Mouse (Mus musculus): Measurements from ENCODE around the gene Gm49322.

The Gm49322 gene

DNA sequence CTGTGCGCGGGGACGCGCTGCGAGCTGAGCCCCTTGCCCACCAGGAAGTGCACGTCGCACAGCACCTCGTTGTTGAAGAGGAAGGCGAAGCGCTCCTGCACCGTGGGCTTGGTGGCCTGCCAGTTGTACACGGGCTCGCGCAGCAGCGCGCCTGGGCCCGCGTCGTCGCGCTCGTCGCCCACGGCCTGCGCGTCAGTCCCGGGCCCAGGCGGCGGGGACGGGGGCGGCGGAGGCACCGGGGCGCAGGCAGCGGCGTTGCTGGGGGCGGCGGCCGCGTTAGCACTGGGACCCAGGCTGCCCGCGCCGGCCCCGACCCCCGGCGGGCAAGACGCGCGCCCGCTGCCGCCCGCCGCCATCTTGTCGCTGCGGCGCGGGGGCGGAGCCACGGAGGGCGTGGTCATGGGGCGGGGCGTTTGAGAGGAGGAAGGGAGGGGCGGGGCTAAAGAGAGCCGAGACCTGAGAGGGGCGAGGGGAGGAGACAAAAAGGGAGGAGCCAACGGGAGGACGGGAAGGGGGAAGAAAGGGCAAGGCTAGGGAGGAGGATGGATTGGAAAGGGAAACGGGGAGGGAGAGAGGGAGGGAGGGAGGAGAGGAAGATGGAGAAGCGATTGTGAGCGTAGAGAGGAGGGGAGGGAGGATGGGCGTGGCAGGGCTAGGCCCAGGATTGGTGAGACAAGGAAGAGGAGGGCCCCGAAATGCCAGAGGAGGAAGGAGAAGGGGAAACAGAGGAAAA, 50.5 kb downstream of the Gm49322 start:
- peak; percentile 98 for DNase-seq (ENCODE audit: low spot score)

DNA sequence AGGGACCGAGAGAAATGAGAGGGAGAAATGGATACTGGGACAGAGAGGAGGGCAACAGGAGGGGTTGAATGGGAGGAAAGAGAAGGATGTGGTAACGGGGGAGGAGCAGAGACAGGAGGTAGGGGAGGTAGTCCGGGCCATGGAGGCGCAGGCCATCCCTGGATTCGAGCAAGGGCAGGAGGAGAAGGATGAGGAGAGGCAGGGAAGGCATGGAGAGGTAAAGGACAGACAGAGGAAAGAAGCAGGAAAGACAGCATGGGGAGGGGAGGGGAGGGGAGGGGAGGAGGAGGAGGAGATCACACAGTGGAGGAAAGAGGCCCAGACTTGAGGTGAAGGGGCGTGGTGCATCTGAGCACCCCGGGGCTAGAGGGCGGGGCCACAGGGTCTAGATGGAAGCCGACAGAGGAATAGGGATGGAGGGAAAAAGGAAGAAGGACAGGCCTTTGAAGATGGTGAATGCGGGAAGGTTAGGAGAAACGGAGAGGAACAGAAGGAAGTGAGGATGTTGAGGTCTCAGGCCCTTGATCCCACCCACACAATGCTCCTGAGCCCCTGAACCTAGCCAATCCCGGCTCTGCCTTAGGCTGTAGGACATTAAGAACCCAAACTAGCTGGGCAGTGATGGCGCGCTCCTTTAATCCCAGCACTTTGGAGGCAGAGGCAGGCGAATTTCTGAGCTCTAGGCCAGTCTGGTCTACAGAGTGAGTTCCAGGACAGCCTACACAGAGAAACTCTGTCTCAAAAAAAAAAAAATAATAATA, 51.2 kb downstream of the Gm49322 start, which contains the start of gene Btbd2:
Gene Btbd2, minus strand, starts transcription at position 209 of the 761 bp plus-strand sequence.
- no peak for DNase-seq (ENCODE audit: low spot score)

DNA sequence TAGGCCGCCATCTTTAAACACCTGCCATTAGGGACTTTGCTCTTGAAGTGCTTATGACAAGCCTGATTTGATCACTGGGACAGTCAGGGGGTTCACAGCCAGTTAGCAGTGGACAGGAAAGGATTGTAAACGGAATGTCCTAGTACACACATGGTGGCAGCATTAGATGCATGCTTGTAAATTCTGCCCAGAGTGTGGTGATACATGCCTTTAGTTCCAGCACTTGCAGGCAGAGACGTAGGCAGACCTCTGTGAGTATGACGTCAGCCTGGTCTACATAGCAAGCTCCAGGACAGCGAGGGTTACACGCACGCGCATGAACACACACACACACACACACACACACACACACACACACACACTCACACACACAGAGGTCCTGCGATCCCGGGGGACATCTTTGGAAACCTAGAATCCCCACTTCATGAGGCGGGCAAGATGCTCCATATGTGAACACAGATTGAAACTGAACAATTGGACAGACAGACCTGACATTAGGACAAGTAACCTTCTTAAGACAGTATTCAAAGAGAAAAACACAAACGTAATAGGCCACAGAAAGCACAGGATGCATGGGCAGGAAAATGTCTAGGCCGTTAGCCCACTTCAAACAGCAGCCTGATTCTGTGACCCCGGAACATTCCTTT, 52.5 kb downstream of the Gm49322 start:
- DNase-seq (ENCODE audit: low spot score): no peak

DNA sequence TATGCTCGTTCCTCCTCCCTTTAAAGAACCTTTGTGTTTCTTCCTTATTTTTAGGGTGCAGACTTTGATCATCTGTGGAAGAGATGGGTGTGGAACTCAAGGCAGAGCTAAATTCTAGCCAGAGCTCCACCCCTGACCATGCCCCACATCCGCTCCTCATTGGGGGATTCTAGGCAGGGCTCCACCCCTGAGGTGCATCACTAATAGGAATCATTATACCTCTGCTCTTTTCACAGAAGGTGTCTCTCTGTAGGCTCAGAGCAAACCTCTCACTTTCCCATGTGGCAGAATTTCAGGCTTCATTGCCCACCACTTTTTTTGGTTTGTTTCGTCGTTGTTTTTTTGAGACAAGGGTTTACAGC, 53.0 kb downstream of the Gm49322 start:
- no peak for DNase-seq (ENCODE audit: low spot score)

DNA sequence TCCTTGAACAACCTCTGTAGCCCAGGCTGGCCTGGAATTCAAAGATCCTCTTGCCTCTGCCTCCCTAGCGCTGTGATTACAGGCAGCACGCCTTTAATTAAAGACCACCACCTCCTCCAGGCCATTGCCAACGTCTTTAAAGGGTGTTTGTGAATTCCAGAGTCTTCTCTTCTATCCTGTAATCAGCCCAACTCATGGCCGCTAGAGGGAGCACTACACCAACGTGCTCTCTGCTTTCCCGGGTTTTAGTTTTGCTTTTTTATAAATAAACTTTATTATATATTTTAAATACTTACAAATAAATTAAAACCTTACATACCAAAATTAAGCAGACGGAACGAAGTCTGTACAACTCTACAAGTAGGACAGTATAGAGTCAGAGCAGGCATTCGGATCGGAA, 53.4 kb downstream of the Gm49322 start:
- peak; percentile 71 for DNase-seq (ENCODE audit: low spot score)

DNA sequence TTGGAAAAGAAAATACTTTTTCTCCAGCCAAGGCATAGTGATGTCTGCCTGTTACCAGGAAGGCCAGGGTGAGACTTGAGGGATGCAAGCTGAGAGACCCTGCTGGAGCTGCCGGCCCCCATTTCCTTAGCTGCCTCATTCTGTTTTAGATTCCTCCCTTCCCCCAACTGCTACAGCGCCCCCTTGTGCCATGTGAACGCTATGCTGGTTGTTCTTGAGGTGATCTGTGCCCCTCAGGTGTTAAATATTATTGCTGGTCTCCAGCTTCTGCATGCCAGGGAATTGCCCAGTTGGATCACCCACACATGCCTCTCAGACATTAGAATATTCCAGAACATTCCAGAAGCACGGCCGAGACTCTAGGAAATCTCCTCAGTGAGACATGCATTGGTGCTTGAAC, 55.3 kb downstream of the Gm49322 start:
- DNase-seq (ENCODE audit: low spot score): no peak

DNA sequence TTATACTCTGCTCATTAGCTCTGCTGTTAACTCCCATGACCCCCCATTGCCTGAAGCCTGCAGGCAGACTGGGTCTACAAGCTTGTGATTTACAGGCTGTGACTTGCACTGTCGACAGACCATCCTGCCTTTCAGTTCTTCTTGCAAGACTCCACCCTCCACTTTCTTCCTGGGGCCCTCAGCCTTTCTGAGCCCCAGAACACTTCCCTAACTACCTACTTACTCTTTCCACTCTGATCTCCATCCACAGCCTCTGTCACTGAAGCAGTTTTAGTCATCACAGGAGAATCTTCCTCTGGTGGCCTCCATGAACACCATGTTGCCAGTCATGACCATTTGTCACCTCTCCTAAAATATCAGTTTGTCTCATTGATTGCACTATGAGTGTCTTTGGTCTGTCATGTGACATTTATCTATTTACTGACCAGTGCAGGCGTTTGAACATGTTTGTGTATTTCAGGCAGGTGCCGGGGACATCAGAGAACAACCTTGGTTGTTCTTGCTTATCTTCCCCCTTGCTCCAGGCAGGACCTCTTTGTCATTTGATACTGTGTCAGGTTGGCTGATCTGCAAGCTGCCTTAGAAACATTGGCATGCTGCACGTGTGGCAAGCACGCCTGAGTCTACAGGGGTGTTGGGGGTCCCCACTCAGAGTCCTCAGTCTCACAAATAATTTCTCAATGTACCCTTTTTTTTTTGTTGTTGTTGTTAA, 57.8 kb downstream of the Gm49322 start:
- no peak for DNase-seq (ENCODE audit: low spot score)

DNA sequence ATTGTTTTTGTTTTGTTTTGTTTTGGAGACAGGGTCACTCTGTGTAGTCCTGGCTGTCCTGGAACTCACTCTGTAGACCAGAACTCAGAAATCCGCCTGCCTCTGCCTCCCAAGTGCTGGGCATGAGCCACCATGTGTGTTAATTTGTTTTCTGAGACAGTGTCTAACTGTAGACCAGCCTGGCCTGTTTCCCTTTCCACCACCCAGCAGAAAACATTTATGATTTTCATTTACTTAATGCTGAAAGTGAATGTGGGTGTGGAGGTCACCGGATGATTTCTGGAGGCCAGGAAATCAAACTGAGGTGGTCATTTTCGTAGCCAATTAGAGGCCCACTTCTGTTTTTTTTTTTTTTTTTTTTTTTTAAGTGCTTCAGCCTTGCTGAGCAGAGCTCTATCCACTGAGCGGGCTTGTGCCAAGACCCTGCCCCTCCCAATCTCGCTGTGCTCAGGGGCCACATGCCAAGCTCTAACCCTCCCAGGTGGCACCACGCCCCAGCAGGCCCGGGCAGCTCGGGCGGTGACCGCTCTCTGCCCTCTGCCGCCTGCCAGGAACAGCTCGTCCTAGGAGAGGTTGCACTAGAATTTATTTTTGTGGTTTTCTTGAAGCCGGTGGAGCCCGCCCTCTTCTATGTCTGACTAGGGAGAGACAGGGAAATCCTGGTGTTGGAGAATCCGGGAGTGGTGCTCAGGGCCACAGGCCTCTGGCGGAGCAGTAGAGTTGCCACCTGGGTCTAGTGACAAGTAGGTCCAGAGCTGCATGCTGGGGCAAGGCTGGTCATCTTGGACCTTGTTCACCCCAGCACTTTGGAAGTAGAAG, 58.6 kb downstream of the Gm49322 start:
- DNase-seq (ENCODE audit: low spot score): peak; percentile 83

DNA sequence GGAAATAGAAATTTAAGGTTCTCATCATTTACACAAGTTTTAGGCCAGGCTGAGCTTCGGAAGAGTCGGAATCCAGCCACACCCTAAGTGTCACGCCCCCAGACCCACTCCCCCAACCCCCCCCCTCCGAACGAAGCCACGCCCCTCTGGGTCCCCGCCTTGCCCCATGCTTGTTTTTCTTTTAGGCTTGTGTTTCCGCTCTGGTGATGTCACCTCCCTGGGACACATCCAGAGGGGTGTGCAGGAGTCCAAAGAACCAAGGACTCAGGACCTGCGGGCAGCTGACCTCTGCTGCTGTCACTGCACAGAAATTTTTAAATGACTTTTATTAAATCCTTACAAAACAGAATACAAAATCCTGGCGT, 59.2 kb downstream of the Gm49322 start:
- peak; percentile 54 for DNase-seq (ENCODE audit: low spot score)
